ENCODE assay signal across 11 mouse cellular contexts in genomic region chr8:35904711-35905450, GRCm38 (mm10).
DNase-seq lines count a peak whose midpoint lies in the region; ATAC-seq lines count a peak whose summit lies in the region.
"Had no signal": no experiment of that assay in that cellular context is flagged by ENCODE, and none has a peak within 500 bp of the region (broad histone marks: within the 10 kb centered on the region; RNA-seq: fewer than 3 reads in every experiment).

No protein-coding gene starts in this region.

- H3K27me3 ChIP-seq in embryonic facial prominence, embryonic 14.5 days (replicated peaks; ENCODE audit: control insufficient read depth, insufficient read depth, low read length) = no peaks in the 10 kb centered on the region
- H3K27me3 ChIP-seq in embryonic facial prominence, embryonic 10.5 days (replicated peaks; ENCODE audit: low read depth, poor library complexity, severe bottlenecking) = no peaks in the 10 kb centered on the region
- no peaks in the 10 kb centered on the region for H3K27me3 ChIP-seq in hindbrain, embryonic 14.5 days (ENCODE audit: control insufficient read depth, insufficient read depth, low read length)

- no peaks in the 10 kb centered on the region for H3K9me3 ChIP-seq in embryonic facial prominence, embryonic 14.5 days (ENCODE audit: control insufficient read depth, low read length)
- no peaks in the 10 kb centered on the region for H3K9me3 ChIP-seq in embryonic facial prominence, embryonic 10.5 days
- H3K9me3 ChIP-seq in hindbrain, embryonic 14.5 days (ENCODE audit: control insufficient read depth, low read length) = no peaks in the 10 kb centered on the region

- WGBS in embryonic facial prominence, embryonic 14.5 days = 53% methylated on average over 7 of the region's 7 CpGs
- 83% methylated on average over 7 of the region's 7 CpGs for WGBS in embryonic facial prominence, embryonic 10.5 days
- WGBS in hindbrain, embryonic 14.5 days = 37% methylated on average over 7 of the region's 7 CpGs

- peaks cover 3% of the 10 kb centered on the region; the same call in 1 of the 2 replicates for H3K4me1 ChIP-seq in embryonic facial prominence, embryonic 14.5 days (ENCODE audit: control insufficient read depth, insufficient read depth, low read length)
- no peaks in the 10 kb centered on the region for H3K4me1 ChIP-seq in embryonic facial prominence, embryonic 10.5 days
- peaks cover 13% of the 10 kb centered on the region for H3K4me1 ChIP-seq in hindbrain, embryonic 14.5 days (replicated peaks; ENCODE audit: control insufficient read depth, insufficient read depth, low read length)

- no peak overlapping the region for H3K4me3 ChIP-seq in embryonic facial prominence, embryonic 14.5 days (ENCODE audit: low read depth, low read length)
- no peak overlapping the region for H3K4me3 ChIP-seq in embryonic facial prominence, embryonic 10.5 days
- H3K4me3 ChIP-seq in hindbrain, embryonic 14.5 days (replicated peaks; ENCODE audit: low read length) = no peak overlapping the region

- no peaks in the 10 kb centered on the region for H3K36me3 ChIP-seq in embryonic facial prominence, embryonic 14.5 days (ENCODE audit: control insufficient read depth, insufficient read depth, low read length)
- H3K36me3 ChIP-seq in embryonic facial prominence, embryonic 10.5 days (replicated peaks) = no peaks in the 10 kb centered on the region
- no peaks in the 10 kb centered on the region for H3K36me3 ChIP-seq in hindbrain, embryonic 14.5 days (replicated peaks; ENCODE audit: control insufficient read depth, insufficient read depth)

- intact Hi-C loops in left cerebral cortex, postnatal 4 days (cut with DNase I) = no loop called here
- intact Hi-C loops in left cerebral cortex, postnatal 36 days (cut with DNase I) = loop anchor here (5.0 kb wide), 1 partner anchor 112 kb away; no protein-coding TSS in a partner anchor

- DNase-seq in embryonic facial prominence, embryonic 14.5 days (ENCODE audit: low spot score) = no peak
- no peak for DNase-seq in embryonic facial prominence, embryonic 10.5 days (ENCODE audit: low spot score)
- peak; percentile 62 for DNase-seq in left cerebral cortex, postnatal 4 days
- DNase-seq in left cerebral cortex, postnatal 36 days (ENCODE audit: low spot score in 2 of 2) = no peak
- peak; percentile 87 for DNase-seq in cerebellum, adult 11-12 months
- peak; percentile 63 for DNase-seq in hindbrain, embryonic 14.5 days (ENCODE audit: low spot score)
- no peak for DNase-seq in yolk sac, embryonic 10.5 days (ENCODE audit: low spot score)
- DNase-seq in lung, adult 18-20 months = no peak
- DNase-seq: gastrocnemius, postnatal 10 days had no signal

- no peak overlapping the region for H3K9ac ChIP-seq in embryonic facial prominence, embryonic 14.5 days (ENCODE audit: low read depth, low read length)
- H3K9ac ChIP-seq in hindbrain, embryonic 14.5 days = no peak overlapping the region
- H3K9ac ChIP-seq: liver, embryonic 14.5 days had no signal

- H3K27ac ChIP-seq in embryonic facial prominence, embryonic 14.5 days (replicated peaks; ENCODE audit: low read depth, low read length) = peak overlapping the region; percentile 0; the same call in 1 of the 2 replicates
- H3K27ac ChIP-seq in embryonic facial prominence, embryonic 10.5 days (replicated peaks) = no peak overlapping the region
- peak overlapping the region; percentile 79 for H3K27ac ChIP-seq in hindbrain, embryonic 14.5 days
- H3K27ac ChIP-seq: liver, embryonic 14.5 days had no signal

- 0 out of 2 replicates have a peak, but pooled peaks have one; percentile 57 for ATAC-seq in embryonic facial prominence, embryonic 14.5 days (ENCODE audit: low read depth)
- peak; percentile 59; the same call in 1 of the 2 replicates for ATAC-seq in hindbrain, embryonic 14.5 days (ENCODE audit: low FRiP score)
- ATAC-seq: activated CD4-positive, CD25-positive, alpha-beta regulatory T cell, adult 4 months had no signal

- no peak overlapping the region for H3K4me2 ChIP-seq in embryonic facial prominence, embryonic 14.5 days (ENCODE audit: low read depth, low read length)
- H3K4me2 ChIP-seq in hindbrain, embryonic 14.5 days (replicated peaks) = no peak overlapping the region

Comparison
In these comparisons a context has a peak if more than half of its experiments do, and no peak if none do; other contexts are left out.
1. DNase-seq: peak in left cerebral cortex, postnatal 4 days (single experiment), cerebellum, adult 11-12 months (single experiment) and hindbrain, embryonic 14.5 days (single experiment); none in embryonic facial prominence, embryonic 14.5 days (single experiment), embryonic facial prominence, embryonic 10.5 days (single experiment), left cerebral cortex, postnatal 36 days (0 of 2), yolk sac, embryonic 10.5 days (single experiment) and lung, adult 18-20 months (0 of 2).